8 mouse cellular contexts compared by ENCODE assay signal in the genomic region with DNA sequence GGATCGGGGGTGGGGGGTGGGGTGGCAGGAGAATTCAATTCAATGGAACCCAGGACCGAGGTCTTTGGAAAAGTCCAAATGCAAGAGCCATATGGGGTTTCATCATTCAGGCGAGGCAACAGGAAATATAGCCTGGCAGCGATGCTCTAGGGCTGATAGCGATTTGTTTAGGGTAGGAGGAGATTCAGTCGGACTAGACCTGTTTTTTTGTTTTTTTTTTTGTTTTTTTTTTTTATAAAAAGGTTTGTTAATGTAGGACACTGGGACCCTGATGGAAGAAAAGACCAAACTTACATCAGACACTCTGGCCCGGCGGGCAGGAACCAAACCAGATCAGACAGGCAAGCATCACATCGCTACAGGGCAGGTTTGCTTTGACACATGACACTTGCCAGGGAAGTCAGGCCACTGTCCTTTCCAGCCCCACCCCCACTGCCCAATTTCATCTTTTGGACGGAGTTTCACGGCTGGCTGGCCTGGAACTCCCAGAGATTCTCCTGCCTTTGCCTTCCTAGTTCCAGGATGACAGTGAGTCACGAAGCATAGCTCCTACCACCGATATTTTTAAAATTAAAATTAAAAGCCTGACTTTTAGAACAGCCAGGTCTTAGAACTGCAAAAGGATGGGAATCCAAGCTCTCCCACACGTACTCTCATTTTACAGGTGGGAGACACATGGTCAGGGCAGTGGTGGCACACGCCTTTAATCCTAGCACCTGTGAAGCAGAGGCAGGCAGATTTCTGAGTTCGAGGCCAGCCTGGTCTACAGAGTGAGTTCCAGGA. TPM values are rescaled to one million over a fixed set of nuclear protein-coding genes. Genes with fewer than 3 reads are reported as not detected.
DNase-seq lines count a peak whose midpoint lies in the region; ATAC-seq lines count a peak whose summit lies in the region.

No protein-coding gene starts in this region.

- H3K27me3 ChIP-seq in embryonic facial prominence, embryonic 13.5 days: no peaks in the 10 kb centered on the region

- no peaks in the 10 kb centered on the region for H3K79me2 ChIP-seq in macrophage (ENCODE audit: inconsistent target)

- DNase-seq in adrenal gland, postnatal 14 days: peak; percentile 43
- DNase-seq in adrenal gland, postnatal 25 days: no peak
- DNase-seq in ES-CJ7 (ENCODE audit: low read depth, low spot score): peak; percentile 70
- peak; percentile 66 for DNase-seq in induced T-regulatory cell, adult 2 months (ENCODE audit: low read depth)
- DNase-seq in frontal cortex, postnatal 10 days (ENCODE audit: low spot score in 2 of 2): no peak
- DNase-seq in T-cell, adult 2 months (ENCODE audit: low spot score): no peak

- H3K36me3 ChIP-seq in embryonic facial prominence, embryonic 13.5 days: 0 out of 2 replicates have a peak, but pooled peaks cover 5% of the 10 kb centered on the region
- H3K36me3 ChIP-seq in macrophage (ENCODE audit: inconsistent target): no peaks in the 10 kb centered on the region

- H3K4me3 ChIP-seq in embryonic facial prominence, embryonic 13.5 days: peak overlapping the region; percentile 99
- H3K4me3 ChIP-seq in macrophage (ENCODE audit: inconsistent target): peak overlapping the region; percentile 57; the same call in 1 of the 2 replicates

- H3K4me2 ChIP-seq in embryonic facial prominence, embryonic 13.5 days: peak overlapping the region; percentile 96

- H3K9ac ChIP-seq in embryonic facial prominence, embryonic 13.5 days: peak overlapping the region; percentile 83

- peak overlapping the region; percentile 96 for H3K27ac ChIP-seq in embryonic facial prominence, embryonic 13.5 days
- H3K27ac ChIP-seq in macrophage: peak overlapping the region; percentile 72

- H3K9me3 ChIP-seq in embryonic facial prominence, embryonic 13.5 days: no peaks in the 10 kb centered on the region

- 19% methylated on average over 16 of the region's 16 CpGs for WGBS in embryonic facial prominence, embryonic 13.5 days
- 67% methylated on average over 16 of the region's 16 CpGs for WGBS in macrophage (ENCODE audit: missing documents)

- peaks cover 52% of the 10 kb centered on the region for H3K4me1 ChIP-seq in embryonic facial prominence, embryonic 13.5 days

- ATAC-seq in embryonic facial prominence, embryonic 13.5 days (ENCODE audit: insufficient number of reproducible peaks, insufficient read depth, low FRiP score, low TSS enrichment, low read depth): no peak

RNA-seq across cellular contexts. Expression of a gene that starts 1.3 kb away (rescaled TPM):
- 70.5 and 103 TPM in 2 replicates for total RNA-seq in adrenal gland, postnatal 14 days (2021)
- total RNA-seq in adrenal gland, postnatal 25 days (2021): 35.7 and 57.7 TPM in 2 replicates
- 86.5 and 93.1 TPM in 2 replicates for polyA plus RNA-seq in embryonic facial prominence, embryonic 13.5 days (2015; fragmentation: Nextera tagmentation; extraction: Ambion mirVana)
- 1 to 10 TPM in 18 of 26 experiments, under 1 TPM in 5, not detected in 3; 0.55 to 7.6 (median 2.5) TPM for total RNA-seq in macrophage (2018; cell fraction: chromatin; rRNA removed)
- total RNA-seq in macrophage (2018; cell fraction: cytosol; rRNA removed): 1 to 10 TPM in 22 of 26 experiments, under 1 TPM in 4; 0.42 to 9.0 (median 3.0) TPM
- 10 to 100 TPM in 1 of 26 experiments, 1 to 10 TPM in 23, under 1 TPM in 2; 0.77 to 10.4 (median 3.8) TPM for total RNA-seq in macrophage (2018; cell fraction: nucleus; rRNA removed)
- polyA plus RNA-seq in macrophage (2018): 2.2 to 4.5 TPM (median 4.1 TPM) in 3 replicates

RNA-seq across cellular contexts. Expression of a gene that starts 49.6 kb away (rescaled TPM):
- 27.8 and 29.8 TPM in 2 replicates for total RNA-seq in adrenal gland, postnatal 14 days (2021)
- 28.8 and 33.8 TPM in 2 replicates for total RNA-seq in adrenal gland, postnatal 25 days (2021)
- polyA plus RNA-seq in embryonic facial prominence, embryonic 13.5 days (2015; fragmentation: Nextera tagmentation; extraction: Ambion mirVana): 48.3 and 50.3 TPM in 2 replicates
- total RNA-seq in macrophage (2018; cell fraction: chromatin; rRNA removed): 10 to 100 TPM in 17 of 26 experiments, 1 to 10 TPM in 9; 2.1 to 19.5 (median 13.4) TPM
- total RNA-seq in macrophage (2018; cell fraction: cytosol; rRNA removed): 10 to 100 TPM; 13.3 to 20.7 (median 15.9) TPM
- 10 to 100 TPM in 6 of 26 experiments, 1 to 10 TPM in 20; 3.5 to 14.3 (median 8.5) TPM for total RNA-seq in macrophage (2018; cell fraction: nucleus; rRNA removed)
- 14.4 to 20.2 TPM (median 19.0 TPM) in 3 replicates for polyA plus RNA-seq in macrophage (2018)

RNA-seq across cellular contexts. Expression of a gene that starts 50.0 kb away (rescaled TPM):
- total RNA-seq in adrenal gland, postnatal 14 days (2021): 57.5 and 68.8 TPM in 2 replicates
- total RNA-seq in adrenal gland, postnatal 25 days (2021): 64.1 and 67.8 TPM in 2 replicates
- 116 and 128 TPM in 2 replicates for polyA plus RNA-seq in embryonic facial prominence, embryonic 13.5 days (2015; fragmentation: Nextera tagmentation; extraction: Ambion mirVana)
- 10 to 100 TPM in 24 of 26 experiments, 1 to 10 TPM in 2; 5.2 to 61.8 (median 23.2) TPM for total RNA-seq in macrophage (2018; cell fraction: chromatin; rRNA removed)
- total RNA-seq in macrophage (2018; cell fraction: cytosol; rRNA removed): 10 to 100 TPM; 25.3 to 57.2 (median 43.1) TPM
- total RNA-seq in macrophage (2018; cell fraction: nucleus; rRNA removed): 10 to 100 TPM in 25 of 26 experiments, 1 to 10 TPM in 1; 8.3 to 47.4 (median 24.8) TPM
- polyA plus RNA-seq in macrophage (2018): 30.3 to 42.1 TPM (median 35.4 TPM) in 3 replicates

Comparison
In these comparisons a context has a peak if more than half of its experiments do, and no peak if none do; other contexts are left out.
1. DNase-seq: peak in adrenal gland, postnatal 14 days (single experiment), ES-CJ7 (single experiment) and induced T-regulatory cell, adult 2 months (single experiment); none in adrenal gland, postnatal 25 days (single experiment), frontal cortex, postnatal 10 days (0 of 2) and T-cell, adult 2 months (single experiment).